Mouse (Mus musculus) hindbrain, postnatal 0 days (tissue): Measurements from ENCODE around the gene Nphs1. TPM values are rescaled to one million over a fixed set of nuclear protein-coding genes. Genes with fewer than 3 reads are reported as not detected.
A peak's percentile ranks its signal among the peaks of the same experiment; 100 is the strongest.
"Not testable (repeated sequence)": the region's sequence is repeated elsewhere in the genome, so short reads cannot be mapped to it uniquely, and the experiment has no call there.

Source experiments
- ATAC-seq: fragments of 200-750 bp; cut with Nextera tagmentation; 2 replicates; pipeline ENCODE4 v1.8.0; 2017; ENCODE audit warnings: mild to moderate bottlenecking, moderate TSS enrichment, moderate library complexity
- DNase-seq: peaks from one replicate; pipeline ENCODE4 v3.0.0-alpha.2; 2015; ENCODE audit warnings: low spot score
- H3K27ac ChIP-seq: fragments of 300-500 bp; sonication (generic); 2 replicates; pipeline ENCODE4 v1.5.1; 2014; ENCODE audit warnings: mild to moderate bottlenecking
- H3K27me3 ChIP-seq: fragments of 300-500 bp; sonication (generic); 2 replicates; pipeline ENCODE4 v1.6.1; 2014; ENCODE audit warnings: low read length, mixed read lengths; ENCODE audit not compliant: insufficient read depth
- H3K36me3 ChIP-seq: fragments of 300-500 bp; sonication (generic); 2 replicates; pipeline ENCODE4 v1.6.1; 2014; ENCODE audit warnings: low read length, mixed read lengths; ENCODE audit not compliant: insufficient read depth
- H3K4me1 ChIP-seq: fragments of 300-500 bp; sonication (generic); 2 replicates; pipeline ENCODE4 v1.6.1; 2014; ENCODE audit warnings: antibody characterized with exemption, low read length, mixed read lengths; ENCODE audit not compliant: insufficient read depth
- H3K4me2 ChIP-seq: fragments of 300-500 bp; sonication (generic); 2 replicates; pipeline ENCODE4 v1.6.1; 2014; ENCODE audit warnings: low read depth, mild to moderate bottlenecking, low read length, moderate library complexity, mixed read lengths
- H3K4me3 ChIP-seq: fragments of 300-500 bp; sonication (generic); 2 replicates; pipeline ENCODE4 v1.5.1; 2014; ENCODE audit warnings: low read length
- H3K9ac ChIP-seq: fragments of 300-500 bp; sonication (generic); replicated peaks from 2 replicates; pipeline ENCODE4 v1.6.1; 2014; ENCODE audit warnings: mild to moderate bottlenecking, low read length, moderate library complexity, mixed read lengths
- H3K9me3 ChIP-seq: fragments of 300-500 bp; sonication (generic); 2 replicates; pipeline ENCODE4 v1.6.1; 2016; ENCODE audit warnings: low read length, mixed read lengths
- CTCF ChIP-seq: IDR thresholded peaks from 2 replicates; pipeline ENCODE4 v1.5.1; 2016; ENCODE audit warnings: antibody characterized with exemption, control low read depth, low read depth
- WGBS: fragments of 180-500 bp; shearing (Covaris S2); extraction: QIAGEN DNeasy Blood & Tissue Kit; methylation state at CpG from one replicate; pipeline ENCODE4 v1.1.7; 2014; 5-methylcytosine and 5-hydroxymethylcytosine counted together
- polyA plus RNA-seq: library from polyadenylated mRNA; unstranded; fragments of >200 nt; fragmentation: Nextera tagmentation; extraction: Ambion mirVana; gene quantifications from 2 replicates; pipeline ENCODE4 v1.2.1, GENCODE M21; 2015
- total RNA-seq: library from RNA; depleted of rRNA; stranded (reverse); fragments of >200 nt; gene quantifications from 2 replicates; pipeline ENCODE4 v1.2.3, GENCODE M21; 2014

Nphs1 gene
- total and polyA plus RNA-seq, 2 experiments from 2014 or later = 0.50 to 2.4 TPM

GRCm38 (mm10) chr7:30463996-30464395 is 5.9 kb downstream of the Nphs1 start:
- H3K4me3 ChIP-seq = no peak overlapping the region
- no peaks in the 10 kb centered on the region for H3K36me3 ChIP-seq
- no peak for ATAC-seq
- H3K4me1 ChIP-seq = no peaks in the 10 kb centered on the region
- H3K9ac ChIP-seq = no peak overlapping the region
- 15% methylated on average over 4 of the region's 4 CpGs for WGBS
- H3K4me2 ChIP-seq = no peak overlapping the region
- no peak overlapping the region for H3K27ac ChIP-seq
- DNase-seq = no peak
- H3K27me3 ChIP-seq = peaks cover 24% of the 10 kb centered on the region; the same call in 1 of the 2 replicates
- no peak for TF ChIP-seq CTCF
- H3K9me3 ChIP-seq = no peaks in the 10 kb centered on the region

GRCm38 (mm10) chr7:30464816-30465300 is 6.7 kb downstream of the Nphs1 start:
- H3K4me2 ChIP-seq = no peak overlapping the region
- H3K4me3 ChIP-seq = no peak overlapping the region
- 21% methylated on average over 6 of the region's 6 CpGs for WGBS
- H3K27ac ChIP-seq = no peak overlapping the region
- DNase-seq (no peak), ATAC-seq (no peak)
- TF ChIP-seq CTCF = no peak
- no peak overlapping the region for H3K9ac ChIP-seq
- peaks cover 24% of the 10 kb centered on the region; the same call in 1 of the 2 replicates for H3K27me3 ChIP-seq
- H3K9me3 ChIP-seq = no peaks in the 10 kb centered on the region
- H3K4me1 ChIP-seq = no peaks in the 10 kb centered on the region
- no peaks in the 10 kb centered on the region for H3K36me3 ChIP-seq

- no peak for ATAC-seq
- no peaks in the 10 kb centered on the region for H3K36me3 ChIP-seq
- H3K4me1 ChIP-seq = no peaks in the 10 kb centered on the region
- H3K27ac ChIP-seq = no peak overlapping the region
- peak; percentile 81 for TF ChIP-seq CTCF
- H3K27me3 ChIP-seq = peaks cover 5% of the 10 kb centered on the region; the same call in 1 of the 2 replicates
- WGBS = 52% methylated on average over 5 of the region's 5 CpGs
- peak; percentile 80 for DNase-seq
- no peak overlapping the region for H3K9ac ChIP-seq
- H3K4me3 ChIP-seq = no peak overlapping the region
- H3K9me3 ChIP-seq = no peaks in the 10 kb centered on the region
- H3K4me2 ChIP-seq = no peak overlapping the region
Measured at GRCm38 (mm10) chr7:30472411-30472810, 14.3 kb downstream of the Nphs1 start.

GRCm38 (mm10) chr7:30474999-30475398 is 16.9 kb downstream of the Nphs1 start:
- Histone ChIP-seq H3K36me3 (no peaks in the 10 kb centered on the region), H3K4me2 (no peak overlapping the region), H3K9ac (no peak overlapping the region), H3K27me3 (no peaks in the 10 kb centered on the region), H3K4me3 (no peak overlapping the region), H3K9me3 (no peaks in the 10 kb centered on the region), H3K27ac (no peak overlapping the region), H3K4me1 (no peaks in the 10 kb centered on the region)
- WGBS = 68% methylated on average over 4 of the region's 4 CpGs
- no peak for TF ChIP-seq CTCF
- ATAC-seq (no peak), DNase-seq (no peak)

- DNase-seq, H3K9me3 ChIP-seq, H3K9ac ChIP-seq, H3K27ac ChIP-seq, H3K4me2 ChIP-seq, ATAC-seq, H3K27me3 ChIP-seq, H3K4me3 ChIP-seq, H3K36me3 ChIP-seq, H3K4me1 ChIP-seq: not testable (repeated sequence)
- WGBS = 91% methylated on average over 7 of the region's 7 CpGs
Measured at GRCm38 (mm10) chr7:30476136-30476535, 18.0 kb downstream of the Nphs1 start.

- ATAC-seq = peak; percentile 52
- H3K4me2 ChIP-seq = peak overlapping the region; percentile 59
- H3K9ac ChIP-seq = peak overlapping the region; percentile 28
- H3K27me3 ChIP-seq = no peaks in the 10 kb centered on the region
- peak overlapping the region; percentile 4; the same call in 1 of the 2 replicates for H3K27ac ChIP-seq
- H3K4me1 ChIP-seq = no peaks in the 10 kb centered on the region
- H3K36me3 ChIP-seq = no peaks in the 10 kb centered on the region
- no peaks in the 10 kb centered on the region for H3K9me3 ChIP-seq
- WGBS = 8% methylated on average over 31 of the region's 32 CpGs
- H3K4me3 ChIP-seq = peak overlapping the region; percentile 34
- TF ChIP-seq CTCF = no peak
- DNase-seq = peak; percentile 64
Measured at GRCm38 (mm10) chr7:30477415-30478381, 19.6 kb downstream of the Nphs1 start.

- H3K4me2 ChIP-seq = no peak overlapping the region
- no peak overlapping the region for H3K27ac ChIP-seq
- DNase-seq = peak; percentile 43
- no peaks in the 10 kb centered on the region for H3K4me1 ChIP-seq
- H3K9ac ChIP-seq = no peak overlapping the region
- H3K9me3 ChIP-seq = no peaks in the 10 kb centered on the region
- no peak overlapping the region for H3K4me3 ChIP-seq
- no peaks in the 10 kb centered on the region for H3K27me3 ChIP-seq
- no peaks in the 10 kb centered on the region for H3K36me3 ChIP-seq
- WGBS = 29% methylated on average over 8 of the region's 8 CpGs
- no peak for ATAC-seq
- TF ChIP-seq CTCF = no peak
Measured at GRCm38 (mm10) chr7:30484250-30484649, 26.1 kb downstream of the Nphs1 start.
